Mouse (Mus musculus): Measurements from ENCODE around the gene C1qtnf4. TPM values are rescaled to one million over a fixed set of nuclear protein-coding genes. Genes with fewer than 3 reads are reported as not detected.

The C1qtnf4 gene
- total RNA-seq (2015) (not detected in 2 replicates), total RNA-seq (2017) (not detected in 2 replicates)

GRCm38 (mm10) chr2:90885218-90886041 is at the start of gene C1qtnf4:
Gene C1qtnf4 (plus strand): TSS chr2:90885860.
- no peak for ATAC-seq (replicated peaks; ENCODE audit: poor library complexity)

- ATAC-seq (replicated peaks; ENCODE audit: poor library complexity) = no peak
Measured at GRCm38 (mm10) chr2:90838621-90839020, 47.0 kb upstream of the C1qtnf4 start.

- no peak for ATAC-seq (replicated peaks; ENCODE audit: poor library complexity)
Measured at GRCm38 (mm10) chr2:90843666-90844065, 42.0 kb upstream of the C1qtnf4 start.

- no peak for ATAC-seq (replicated peaks; ENCODE audit: poor library complexity)
Measured at GRCm38 (mm10) chr2:90844262-90844661, 41.4 kb upstream of the C1qtnf4 start.

GRCm38 (mm10) chr2:90845234-90845633 is 40.4 kb upstream of the C1qtnf4 start:
- no peak for ATAC-seq (replicated peaks; ENCODE audit: poor library complexity)

- no peak for ATAC-seq (replicated peaks; ENCODE audit: poor library complexity)
Measured at GRCm38 (mm10) chr2:90846171-90846570, 39.5 kb upstream of the C1qtnf4 start.

- no peak for ATAC-seq (replicated peaks; ENCODE audit: poor library complexity)
Measured at GRCm38 (mm10) chr2:90846597-90846954, 39.1 kb upstream of the C1qtnf4 start.

- ATAC-seq (replicated peaks; ENCODE audit: poor library complexity) = peak; percentile 88
Measured at GRCm38 (mm10) chr2:90846955-90847680, 38.5 kb upstream of the C1qtnf4 start, which contains the start of gene Mtch2. Gene Mtch2 (plus strand): TSS chr2:90847155.

GRCm38 (mm10) chr2:90847681-90848050 is 38.0 kb upstream of the C1qtnf4 start:
- no peak for ATAC-seq (replicated peaks; ENCODE audit: poor library complexity)

- ATAC-seq (replicated peaks; ENCODE audit: poor library complexity) = no peak
Measured at GRCm38 (mm10) chr2:90848331-90848730, 37.3 kb upstream of the C1qtnf4 start.

- ATAC-seq (replicated peaks; ENCODE audit: poor library complexity) = no peak
Measured at GRCm38 (mm10) chr2:90850401-90850800, 35.3 kb upstream of the C1qtnf4 start.

GRCm38 (mm10) chr2:90861486-90861885 is 24.2 kb upstream of the C1qtnf4 start:
- no peak for ATAC-seq (replicated peaks; ENCODE audit: poor library complexity)

- ATAC-seq (replicated peaks; ENCODE audit: poor library complexity) = no peak
Measured at GRCm38 (mm10) chr2:90864184-90864583, 21.5 kb upstream of the C1qtnf4 start.

- peak; percentile 78 for ATAC-seq (replicated peaks; ENCODE audit: poor library complexity)
Measured at GRCm38 (mm10) chr2:90866524-90866923, 19.1 kb upstream of the C1qtnf4 start.

GRCm38 (mm10) chr2:90870136-90870601 is 15.5 kb upstream of the C1qtnf4 start:
- peak; percentile 84 for ATAC-seq (replicated peaks; ENCODE audit: poor library complexity)

GRCm38 (mm10) chr2:90871180-90871961 is 14.3 kb upstream of the C1qtnf4 start:
- ATAC-seq (replicated peaks; ENCODE audit: poor library complexity) = no peak

- no peak for ATAC-seq (replicated peaks; ENCODE audit: poor library complexity)
Measured at GRCm38 (mm10) chr2:90874025-90874424, 11.6 kb upstream of the C1qtnf4 start.

- ATAC-seq (replicated peaks; ENCODE audit: poor library complexity) = no peak
Measured at GRCm38 (mm10) chr2:90875239-90875638, 10.4 kb upstream of the C1qtnf4 start.

GRCm38 (mm10) chr2:90877584-90878259 is 7.9 kb upstream of the C1qtnf4 start:
- no peak for ATAC-seq (replicated peaks; ENCODE audit: poor library complexity)

- ATAC-seq (replicated peaks; ENCODE audit: poor library complexity) = peak; percentile 42; the same call in 1 of the 2 replicates
Measured at GRCm38 (mm10) chr2:90879419-90879818, 6.2 kb upstream of the C1qtnf4 start.

All from megakaryocyte progenitor cell, adult 5-6 weeks (primary cell).